Mouse (Mus musculus): ENCODE results near the gene Sh3d21. TPM values are rescaled to one million over a fixed set of nuclear protein-coding genes. Genes with fewer than 3 reads are reported as not detected.
"Not testable (repeated sequence)": the region's sequence is repeated elsewhere in the genome, so short reads cannot be mapped to it uniquely, and the experiment has no call there.

The Sh3d21 gene
- polyA plus RNA-seq, 1 experiment from 2014 or later: 2.7 TPM

GRCm38 (mm10) chr4:126168851-126169250 is 5.6 kb upstream of the Sh3d21 start:
- Histone ChIP-seq H3K36me3 (peaks cover 82% of the 10 kb centered on the region), H3K27ac (ENCODE audit: poor library complexity, severe bottlenecking) (no peak overlapping the region), H3K9me3 (replicated peaks) (no peaks in the 10 kb centered on the region), H3K4me3 (no peak overlapping the region), H3K4me1 (replicated peaks) (peaks cover 13% of the 10 kb centered on the region), H3K27me3 (replicated peaks) (no peaks in the 10 kb centered on the region), H3K4me2 (no peak overlapping the region), H3K9ac (no peak overlapping the region)
- no peak for ATAC-seq (ENCODE audit: insufficient number of reproducible peaks, low FRiP score)
- WGBS: 85% methylated on average over 6 of the region's 6 CpGs

GRCm38 (mm10) chr4:126166084-126166483 is 2.8 kb upstream of the Sh3d21 start:
- Histone ChIP-seq H3K4me2 (no peak overlapping the region), H3K9me3 (replicated peaks) (no peaks in the 10 kb centered on the region), H3K4me1 (replicated peaks) (peaks cover 29% of the 10 kb centered on the region), H3K27me3 (replicated peaks) (no peaks in the 10 kb centered on the region), H3K27ac (ENCODE audit: poor library complexity, severe bottlenecking) (peak overlapping the region; percentile 53), H3K4me3 (no peak overlapping the region), H3K36me3 (peaks cover 62% of the 10 kb centered on the region), H3K9ac (peak overlapping the region; percentile 13; the same call in 1 of the 2 replicates)
- 72% methylated on average over 3 of the region's 3 CpGs for WGBS
- no peak for ATAC-seq (ENCODE audit: insufficient number of reproducible peaks, low FRiP score)

- H3K9me3 ChIP-seq (replicated peaks); H3K4me2 ChIP-seq; H3K4me3 ChIP-seq; H3K9ac ChIP-seq; H3K27ac ChIP-seq (ENCODE audit: poor library complexity, severe bottlenecking); H3K27me3 ChIP-seq (replicated peaks); ATAC-seq (ENCODE audit: insufficient number of reproducible peaks, low FRiP score): not testable (repeated sequence)
- H3K4me1 ChIP-seq (replicated peaks): peaks cover 29% of the 10 kb centered on the region
- WGBS: 74% methylated on average over 9 of the region's 10 CpGs
- H3K36me3 ChIP-seq: peaks cover 54% of the 10 kb centered on the region
Observed at GRCm38 (mm10) chr4:126165092-126165491, 1.8 kb upstream of the Sh3d21 start.

GRCm38 (mm10) chr4:126163685-126164084 is 394 bp upstream of the Sh3d21 start:
- Histone ChIP-seq H3K27ac (ENCODE audit: poor library complexity, severe bottlenecking) (no peak overlapping the region), H3K9me3 (replicated peaks) (no peaks in the 10 kb centered on the region), H3K27me3 (replicated peaks) (no peaks in the 10 kb centered on the region), H3K4me2 (peak overlapping the region; percentile 99), H3K4me3 (no peak overlapping the region), H3K4me1 (replicated peaks) (peaks cover 29% of the 10 kb centered on the region), H3K36me3 (peaks cover 40% of the 10 kb centered on the region), H3K9ac (no peak overlapping the region)
- no peak for ATAC-seq (ENCODE audit: insufficient number of reproducible peaks, low FRiP score)
- WGBS: 62% methylated on average over 4 of the region's 4 CpGs

- Histone ChIP-seq H3K27ac (ENCODE audit: poor library complexity, severe bottlenecking) (peak overlapping the region; percentile 76), H3K27me3 (replicated peaks) (no peaks in the 10 kb centered on the region), H3K4me2 (peak overlapping the region; percentile 99), H3K4me3 (peak overlapping the region; percentile 70), H3K9me3 (replicated peaks) (no peaks in the 10 kb centered on the region), H3K4me1 (replicated peaks) (peaks cover 29% of the 10 kb centered on the region), H3K9ac (peak overlapping the region; percentile 91), H3K36me3 (peaks cover 29% of the 10 kb centered on the region)
- ATAC-seq (ENCODE audit: insufficient number of reproducible peaks, low FRiP score): peak; percentile 90
- WGBS: under 1% methylated on average over 44 of the region's 44 CpGs
Observed at GRCm38 (mm10) chr4:126162544-126163066, 686 bp downstream of the Sh3d21 start.

GRCm38 (mm10) chr4:126161986-126162385 is 1.3 kb downstream of the Sh3d21 start:
- peaks cover 23% of the 10 kb centered on the region for H3K36me3 ChIP-seq
- ATAC-seq (ENCODE audit: insufficient number of reproducible peaks, low FRiP score): 0 out of 2 replicates have a peak, but pooled peaks have one; percentile 4
- 74% methylated on average over 9 of the region's 9 CpGs for WGBS
- no peaks in the 10 kb centered on the region for H3K27me3 ChIP-seq (replicated peaks)
- no peaks in the 10 kb centered on the region for H3K9me3 ChIP-seq (replicated peaks)
- H3K4me3 ChIP-seq: peak overlapping the region; percentile 70
- peak overlapping the region; percentile 91; the same call in 1 of the 2 replicates for H3K9ac ChIP-seq
- no peak overlapping the region for H3K27ac ChIP-seq (ENCODE audit: poor library complexity, severe bottlenecking)
- H3K4me1 ChIP-seq (replicated peaks): peaks cover 29% of the 10 kb centered on the region
- H3K4me2 ChIP-seq: peak overlapping the region; percentile 99

- no peaks in the 10 kb centered on the region for H3K9me3 ChIP-seq (replicated peaks)
- peaks cover 23% of the 10 kb centered on the region for H3K4me1 ChIP-seq (replicated peaks)
- H3K36me3 ChIP-seq: peaks cover 21% of the 10 kb centered on the region
- H3K9ac ChIP-seq: no peak overlapping the region
- no peak overlapping the region for H3K4me2 ChIP-seq
- ATAC-seq (ENCODE audit: insufficient number of reproducible peaks, low FRiP score): no peak
- WGBS: 84% methylated on average over 6 of the region's 6 CpGs
- H3K27me3 ChIP-seq (replicated peaks): no peaks in the 10 kb centered on the region
- no peak overlapping the region for H3K27ac ChIP-seq (ENCODE audit: poor library complexity, severe bottlenecking)
- H3K4me3 ChIP-seq: no peak overlapping the region
Observed at GRCm38 (mm10) chr4:126161456-126161855, 1.8 kb downstream of the Sh3d21 start.

DNA sequence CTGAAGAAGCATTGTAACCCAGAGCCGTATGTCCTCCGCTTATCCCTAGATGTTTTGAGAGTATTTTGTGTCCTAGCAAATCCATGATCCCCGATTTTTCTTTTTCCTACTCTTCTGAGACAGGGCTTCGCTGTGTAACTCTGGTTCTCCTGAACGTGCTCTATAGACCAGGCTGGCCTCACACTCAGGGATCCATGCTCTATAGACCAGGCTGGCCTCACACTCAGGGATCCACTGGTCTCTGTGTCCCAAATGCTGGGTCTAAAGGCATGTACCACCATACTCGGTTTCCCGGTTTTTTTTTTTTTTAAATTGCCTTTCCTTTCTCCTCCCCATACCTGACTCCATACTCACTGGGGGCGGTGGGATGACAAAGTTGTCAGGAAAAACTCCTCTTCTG is 2.3 kb downstream of the Sh3d21 start:
- no peak overlapping the region for H3K27ac ChIP-seq (ENCODE audit: poor library complexity, severe bottlenecking)
- no peak overlapping the region for H3K4me2 ChIP-seq
- no peak overlapping the region for H3K9ac ChIP-seq
- H3K4me3 ChIP-seq: no peak overlapping the region
- no peak for ATAC-seq (ENCODE audit: insufficient number of reproducible peaks, low FRiP score)
- no peaks in the 10 kb centered on the region for H3K9me3 ChIP-seq (replicated peaks)
- WGBS: 83% methylated on average over 8 of the region's 8 CpGs
- H3K27me3 ChIP-seq (replicated peaks): no peaks in the 10 kb centered on the region
- peaks cover 19% of the 10 kb centered on the region for H3K4me1 ChIP-seq (replicated peaks)
- H3K36me3 ChIP-seq: peaks cover 16% of the 10 kb centered on the region

DNA sequence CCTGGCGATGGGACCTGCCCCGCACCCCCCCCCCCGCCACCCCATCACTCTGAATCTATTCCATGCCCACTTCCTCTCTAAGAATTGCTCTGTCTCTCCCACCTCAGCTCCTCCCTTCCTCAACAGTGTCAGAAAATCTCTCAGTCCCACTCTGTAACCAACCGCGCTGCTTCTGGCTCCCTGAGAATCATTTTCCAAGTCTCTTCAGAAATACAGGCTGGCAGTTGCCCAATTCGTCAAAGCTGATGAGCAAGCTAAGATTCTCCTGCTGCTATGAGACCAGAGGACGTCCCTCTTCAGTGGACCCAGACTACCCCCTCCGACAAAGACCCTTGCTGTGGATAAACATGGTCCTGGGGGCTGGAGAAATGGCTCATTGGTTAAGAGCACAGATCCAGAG is 3.8 kb downstream of the Sh3d21 start:
- ATAC-seq (ENCODE audit: insufficient number of reproducible peaks, low FRiP score): no peak
- H3K27me3 ChIP-seq (replicated peaks): no peaks in the 10 kb centered on the region
- no peak overlapping the region for H3K4me2 ChIP-seq
- H3K9me3 ChIP-seq (replicated peaks): no peaks in the 10 kb centered on the region
- WGBS: 75% methylated on average over 8 of the region's 8 CpGs
- peaks cover 6% of the 10 kb centered on the region; the same call in 1 of the 2 replicates for H3K36me3 ChIP-seq
- no peak overlapping the region for H3K4me3 ChIP-seq
- no peak overlapping the region for H3K9ac ChIP-seq
- no peak overlapping the region for H3K27ac ChIP-seq (ENCODE audit: poor library complexity, severe bottlenecking)
- H3K4me1 ChIP-seq (replicated peaks): peaks cover 31% of the 10 kb centered on the region

DNA sequence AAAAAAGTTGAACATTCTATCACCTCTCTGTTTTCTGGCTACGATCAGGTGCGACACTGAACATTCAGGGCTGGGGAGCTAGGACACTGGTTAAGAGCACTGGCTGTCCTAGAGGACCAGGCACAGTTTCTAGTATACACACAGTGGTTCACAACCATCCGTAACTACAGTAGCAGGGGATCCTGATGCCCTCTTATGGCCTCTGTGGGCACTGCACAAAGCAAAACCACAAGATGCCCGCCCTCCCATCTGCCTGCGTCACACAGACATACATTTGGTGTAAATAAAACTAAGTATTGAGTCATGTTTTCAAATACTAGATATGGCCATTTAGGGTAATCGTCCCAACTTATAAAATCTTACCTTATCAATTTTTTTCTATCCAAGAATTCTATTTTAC is 5.7 kb downstream of the Sh3d21 start:
- no peak overlapping the region for H3K4me3 ChIP-seq
- H3K9me3 ChIP-seq (replicated peaks): no peaks in the 10 kb centered on the region
- H3K9ac ChIP-seq: no peak overlapping the region
- no peak for ATAC-seq (ENCODE audit: insufficient number of reproducible peaks, low FRiP score)
- H3K36me3 ChIP-seq: 0 out of 2 replicates have a peak, but pooled peaks cover 3% of the 10 kb centered on the region
- H3K27ac ChIP-seq (ENCODE audit: poor library complexity, severe bottlenecking): no peak overlapping the region
- peaks cover 20% of the 10 kb centered on the region for H3K4me1 ChIP-seq (replicated peaks)
- WGBS: 87% methylated on average over 6 of the region's 6 CpGs
- no peaks in the 10 kb centered on the region for H3K27me3 ChIP-seq (replicated peaks)
- H3K4me2 ChIP-seq: no peak overlapping the region

- 59% methylated on average over 5 of the region's 5 CpGs for WGBS
- Histone ChIP-seq H3K4me2 (no peak overlapping the region), H3K27me3 (replicated peaks) (no peaks in the 10 kb centered on the region; the same call in 1 of the 2 replicates), H3K27ac (ENCODE audit: poor library complexity, severe bottlenecking) (no peak overlapping the region), H3K36me3 (peaks cover 7% of the 10 kb centered on the region; the same call in 1 of the 2 replicates), H3K9ac (no peak overlapping the region), H3K4me1 (replicated peaks) (peaks cover 23% of the 10 kb centered on the region), H3K9me3 (replicated peaks) (no peaks in the 10 kb centered on the region), H3K4me3 (no peak overlapping the region)
- ATAC-seq (ENCODE audit: insufficient number of reproducible peaks, low FRiP score): no peak
Observed at GRCm38 (mm10) chr4:126156617-126157016, 6.7 kb downstream of the Sh3d21 start.

- no peak overlapping the region for H3K9ac ChIP-seq
- no peak overlapping the region for H3K4me3 ChIP-seq
- 56% methylated on average over 2 of the region's 2 CpGs for WGBS
- no peak for ATAC-seq (ENCODE audit: insufficient number of reproducible peaks, low FRiP score)
- peaks cover 31% of the 10 kb centered on the region for H3K4me1 ChIP-seq (replicated peaks)
- H3K4me2 ChIP-seq: no peak overlapping the region
- no peaks in the 10 kb centered on the region; the same call in 1 of the 2 replicates for H3K27me3 ChIP-seq (replicated peaks)
- no peaks in the 10 kb centered on the region for H3K9me3 ChIP-seq (replicated peaks)
- peak overlapping the region; percentile 84 for H3K27ac ChIP-seq (ENCODE audit: poor library complexity, severe bottlenecking)
- peaks cover 11% of the 10 kb centered on the region; the same call in 1 of the 2 replicates for H3K36me3 ChIP-seq
Observed at GRCm38 (mm10) chr4:126155869-126156268, 7.4 kb downstream of the Sh3d21 start.
